Mouse (Mus musculus) layer of hippocampus, postnatal 36 days (tissue): ENCODE data around the gene Nup62cl. TPM values are rescaled to one million over a fixed set of nuclear protein-coding genes. Genes with fewer than 3 reads are reported as not detected.

Source experiments
- DNase-seq, 2 experiments: peaks; one replicate each; pipeline ENCODE4 v3.0.0; 2022
- total RNA-seq, 2 experiments: library from RNA; stranded (reverse); gene quantifications; 2 replicates each; pipeline ENCODE4 v1.2.3; 2021

The Nup62cl gene
- under 1 TPM; 0.17 to 0.43 TPM for total RNA-seq

GRCm38 (mm10) chrX:140062135-140062975 is at the start of gene Nup62cl, which contains the start of gene Pih1h3b:
Nup62cl (minus strand) TSS chrX:140062712.
Pih1h3b (plus strand) TSS chrX:140062879.
- DNase-seq, result peak in 1 of 2 experiments; percentile 2

- no peak for DNase-seq
Measured at GRCm38 (mm10) chrX:140094066-140094465, 31.6 kb upstream of the Nup62cl start.

- no peak for DNase-seq
Measured at GRCm38 (mm10) chrX:140082535-140082934, 20.0 kb upstream of the Nup62cl start.

- no peak for DNase-seq
Measured at GRCm38 (mm10) chrX:140060886-140061874, 1.3 kb downstream of the Nup62cl start.

GRCm38 (mm10) chrX:139998691-139999065 is 63.8 kb downstream of the Nup62cl start:
- no peak for DNase-seq

- peak; percentile 25 to 26 for DNase-seq
Measured at GRCm38 (mm10) chrX:139997740-139998690, 64.5 kb downstream of the Nup62cl start, which contains the start of gene Rbm41. Rbm41 (minus strand) TSS chrX:139998595.

GRCm38 (mm10) chrX:139982115-139982514 is 80.4 kb downstream of the Nup62cl start:
- no peak for DNase-seq

Other genes with a start within 250 kb of the Nup62cl start
- gene Morc4, start 191.0 kb downstream of the Nup62cl start, total RNA-seq, result 1 to 10 TPM; 5.7 to 6.3 TPM
- 10 to 100 TPM; 10.7 to 13.0 TPM for gene Rbm41, start 64.1 kb downstream of the Nup62cl start, total RNA-seq
- not detected for gene Pih1h3b, start 167 bp upstream of the Nup62cl start, total RNA-seq